Mouse (Mus musculus) lung, embryonic 14.5 days (tissue): ENCODE data around the gene Mrm2. TPM values are rescaled to one million over a fixed set of nuclear protein-coding genes. Genes with fewer than 3 reads are reported as not detected.

Source experiments
- ATAC-seq: fragments of 200-750 bp; cut with Nextera tagmentation; 2 replicates; pipeline ENCODE4 v1.8.0; 2017; ENCODE audit warnings: mild to moderate bottlenecking, moderate TSS enrichment, moderate library complexity; ENCODE audit not compliant: insufficient read depth
- DNase-seq: peaks from one replicate; pipeline ENCODE4 v3.0.0-alpha.2; 2015
- H3K27ac ChIP-seq: fragments of 300-500 bp; sonication (generic); 2 replicates; pipeline ENCODE4 v1.5.1; 2014; ENCODE audit warnings: low read depth, mild to moderate bottlenecking, moderate library complexity
- H3K27me3 ChIP-seq: fragments of 300-500 bp; sonication (generic); 2 replicates; pipeline ENCODE4 v1.6.1; 2014; ENCODE audit warnings: low read length, control low read depth; ENCODE audit not compliant: insufficient read depth
- H3K36me3 ChIP-seq: fragments of 300-500 bp; sonication (generic); 2 replicates; pipeline ENCODE4 v1.6.1; 2014; ENCODE audit warnings: control low read depth; ENCODE audit not compliant: insufficient read depth
- H3K4me1 ChIP-seq: fragments of 300-500 bp; sonication (generic); 2 replicates; pipeline ENCODE4 v1.6.1; 2014; ENCODE audit warnings: antibody characterized with exemption, control low read depth; ENCODE audit not compliant: insufficient read depth
- H3K4me2 ChIP-seq: fragments of 300-500 bp; sonication (generic); 2 replicates; pipeline ENCODE4 v1.6.1; 2014; ENCODE audit warnings: mild to moderate bottlenecking
- H3K4me3 ChIP-seq: fragments of 300-500 bp; sonication (generic); 2 replicates; pipeline ENCODE4 v1.5.1; 2014; ENCODE audit warnings: low read depth, low read length
- H3K9ac ChIP-seq: fragments of 300-500 bp; sonication (generic); 2 replicates; pipeline ENCODE4 v1.6.1; 2014
- H3K9me3 ChIP-seq: fragments of 300-500 bp; sonication (generic); 2 replicates; pipeline ENCODE4 v1.6.1; 2016; ENCODE audit warnings: low read depth, low read length, control low read depth
- CTCF ChIP-seq: IDR thresholded peaks from 2 replicates; pipeline ENCODE4 v1.5.1; 2016; ENCODE audit warnings: antibody characterized with exemption, low read depth
- WGBS: fragments of 180-500 bp; shearing (Covaris S2); extraction: QIAGEN DNeasy Blood & Tissue Kit; methylation state at CpG from one replicate; pipeline ENCODE4 v1.1.7; 2014; 5-methylcytosine and 5-hydroxymethylcytosine counted together
- polyA plus RNA-seq: library from polyadenylated mRNA; unstranded; fragments of >200 nt; fragmentation: Nextera tagmentation; extraction: Ambion mirVana; gene quantifications from 2 replicates; pipeline ENCODE4 v1.2.1, GENCODE M21; 2014

Mrm2 gene
- polyA plus RNA-seq, 1 experiment from 2014 or later: 18.3 TPM

DNA sequence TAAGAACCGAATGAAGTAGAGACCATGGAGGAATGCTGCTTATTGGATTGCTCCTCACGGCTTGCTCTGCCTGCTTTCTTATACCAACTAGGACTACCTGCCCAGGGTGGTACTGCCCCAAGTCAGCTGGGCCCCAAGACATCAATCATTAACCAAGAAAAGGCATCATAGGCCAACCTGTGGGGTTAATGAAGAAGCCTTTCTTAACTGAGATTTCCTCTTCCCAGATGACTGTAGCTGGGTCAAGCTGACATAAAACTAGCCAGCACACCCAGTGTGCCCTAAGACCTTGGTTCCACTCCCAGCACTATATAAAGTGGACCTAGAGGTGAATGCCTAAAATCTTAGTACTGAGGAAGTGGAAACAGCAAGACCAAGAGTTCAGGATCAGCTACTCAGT, 42.5 kb downstream of the Mrm2 start:
- Histone ChIP-seq H3K9me3 (no peaks in the 10 kb centered on the region), H3K4me2 (no peak overlapping the region)

DNA sequence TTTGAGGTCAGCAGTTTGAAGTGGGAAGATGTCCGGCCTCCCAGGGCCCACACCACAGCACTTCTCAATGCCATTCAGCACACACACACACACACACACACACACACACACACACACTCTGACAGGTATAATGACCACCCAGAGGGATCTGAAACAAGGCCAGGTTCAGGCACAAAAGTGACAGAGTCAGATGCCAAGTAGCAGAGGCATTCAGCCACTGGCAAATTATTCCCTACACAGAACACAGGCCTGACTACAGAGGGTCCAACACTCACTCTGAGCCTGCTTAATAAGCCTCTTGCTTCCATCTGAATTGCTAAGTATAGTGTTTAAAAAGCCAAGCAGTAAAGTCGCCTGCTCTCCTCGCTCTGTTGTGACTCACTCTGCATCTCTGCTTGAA, 43.4 kb downstream of the Mrm2 start:
- Histone ChIP-seq H3K4me1 (no peaks in the 10 kb centered on the region), H3K4me3 (no peak overlapping the region), H3K27me3 (no peaks in the 10 kb centered on the region), H3K36me3 (peaks cover 62% of the 10 kb centered on the region), H3K27ac (no peak overlapping the region), H3K9ac (no peak overlapping the region), H3K4me2 (no peak overlapping the region), H3K9me3 (no peaks in the 10 kb centered on the region)
- ATAC-seq (no peak), DNase-seq (no peak)
- TF ChIP-seq CTCF: no peak
- 90% methylated on average over 3 of the region's 3 CpGs for WGBS

More for the DNA sequence above, 42.5 kb downstream of the Mrm2 start:
- Histone ChIP-seq H3K4me1 (no peaks in the 10 kb centered on the region), H3K27ac (no peak overlapping the region), H3K9ac (no peak overlapping the region), H3K36me3 (peaks cover 67% of the 10 kb centered on the region), H3K27me3 (no peaks in the 10 kb centered on the region), H3K4me3 (no peak overlapping the region)
- 84% methylated on average over 2 of the region's 2 CpGs for WGBS
- DNase-seq: no peak
- no peak for ATAC-seq
- no peak for TF ChIP-seq CTCF

- Histone ChIP-seq H3K27ac (no peak overlapping the region), H3K4me1 (no peaks in the 10 kb centered on the region), H3K36me3 (peaks cover 46% of the 10 kb centered on the region), H3K4me2 (no peak overlapping the region), H3K9ac (no peak overlapping the region), H3K4me3 (no peak overlapping the region), H3K9me3 (no peaks in the 10 kb centered on the region), H3K27me3 (no peaks in the 10 kb centered on the region)
- no peak for TF ChIP-seq CTCF
- DNase-seq: no peak
- WGBS: 93% methylated on average over 2 of the region's 2 CpGs
- no peak for ATAC-seq
Measured at GRCm38 (mm10) chr5:140284761-140285160, 46.9 kb downstream of the Mrm2 start.

DNA sequence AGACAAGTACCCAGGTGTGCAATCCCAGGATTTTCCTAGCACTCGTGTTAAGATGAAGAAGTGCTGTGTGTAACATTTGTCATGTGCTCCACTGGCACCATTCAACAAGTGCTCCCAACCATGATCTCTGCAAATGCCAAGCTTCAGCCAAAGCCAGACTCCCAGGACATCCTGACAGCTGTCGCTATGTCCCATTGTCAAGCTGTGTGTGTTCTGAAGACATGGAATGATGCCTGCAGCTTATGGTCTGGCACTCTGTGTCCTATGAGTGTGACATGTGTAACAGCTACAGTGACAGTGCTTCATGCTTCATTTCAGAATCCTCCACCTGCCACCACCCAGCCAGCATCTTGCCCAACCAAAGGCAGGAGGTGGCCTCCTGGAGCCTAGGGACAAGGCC, 47.7 kb downstream of the Mrm2 start:
- no peak for TF ChIP-seq CTCF
- Histone ChIP-seq H3K36me3 (peaks cover 46% of the 10 kb centered on the region), H3K27me3 (no peaks in the 10 kb centered on the region), H3K4me2 (no peak overlapping the region), H3K4me1 (no peaks in the 10 kb centered on the region), H3K4me3 (no peak overlapping the region), H3K9me3 (no peaks in the 10 kb centered on the region), H3K9ac (no peak overlapping the region), H3K27ac (no peak overlapping the region)
- 87% methylated on average over 2 of the region's 2 CpGs for WGBS
- DNase-seq: no peak
- no peak for ATAC-seq

- 82% methylated on average over 3 of the region's 3 CpGs for WGBS
- DNase-seq: no peak
- TF ChIP-seq CTCF: no peak
- Histone ChIP-seq H3K9ac (no peak overlapping the region), H3K4me2 (no peak overlapping the region), H3K27me3 (no peaks in the 10 kb centered on the region), H3K36me3 (peaks cover 48% of the 10 kb centered on the region), H3K9me3 (no peaks in the 10 kb centered on the region), H3K4me1 (no peaks in the 10 kb centered on the region), H3K27ac (no peak overlapping the region), H3K4me3 (no peak overlapping the region)
- no peak for ATAC-seq
Measured at GRCm38 (mm10) chr5:140282900-140283299, 48.8 kb downstream of the Mrm2 start.

GRCm38 (mm10) chr5:140282376-140282775, 49.3 kb downstream of the Mrm2 start:
- no peak for TF ChIP-seq CTCF

GRCm38 (mm10) chr5:140280205-140280604, 51.5 kb downstream of the Mrm2 start:
- no peak overlapping the region for H3K9ac ChIP-seq
- peaks cover 40% of the 10 kb centered on the region for H3K36me3 ChIP-seq
- no peak overlapping the region for H3K4me3 ChIP-seq
- DNase-seq: no peak
- no peaks in the 10 kb centered on the region for H3K9me3 ChIP-seq
- 79% methylated on average over 9 of the region's 9 CpGs for WGBS
- no peak for TF ChIP-seq CTCF
- no peaks in the 10 kb centered on the region for H3K27me3 ChIP-seq
- ATAC-seq: no peak
- H3K4me1 ChIP-seq: no peaks in the 10 kb centered on the region
- no peak overlapping the region for H3K4me2 ChIP-seq
- no peak overlapping the region for H3K27ac ChIP-seq

More at GRCm38 (mm10) chr5:140282376-140282775, 49.3 kb downstream of the Mrm2 start:
- Histone ChIP-seq H3K9ac (no peak overlapping the region), H3K36me3 (peaks cover 45% of the 10 kb centered on the region), H3K27me3 (no peaks in the 10 kb centered on the region), H3K4me3 (no peak overlapping the region), H3K4me1 (no peaks in the 10 kb centered on the region), H3K4me2 (no peak overlapping the region), H3K9me3 (no peaks in the 10 kb centered on the region), H3K27ac (no peak overlapping the region)
- ATAC-seq (no peak), DNase-seq (peak; percentile 24)
- 73% methylated on average over 8 of the region's 8 CpGs for WGBS

Other genes with a start within 250 kb of the Mrm2 start
- 52.6 and 61.6 TPM in 2 replicates for gene Mad1l1, start 10.3 kb downstream of the Mrm2 start, polyA plus RNA-seq
- 44.2 and 47.5 TPM in 2 replicates for gene Nudt1, start 10.2 kb downstream of the Mrm2 start, polyA plus RNA-seq
- gene Snx8, start 57.4 kb upstream of the Mrm2 start, polyA plus RNA-seq: 8.3 and 9.5 TPM in 2 replicates
- 172 and 184 TPM in 2 replicates for gene Eif3b, start 87.4 kb upstream of the Mrm2 start, polyA plus RNA-seq
- gene Gm4869, start 113.7 kb upstream of the Mrm2 start, polyA plus RNA-seq: not detected in 2 replicates
- 21.5 and 22.0 TPM in 2 replicates for gene Chst12, start 173.7 kb upstream of the Mrm2 start, polyA plus RNA-seq
- gene Grifin, start 233.2 kb upstream of the Mrm2 start, polyA plus RNA-seq: not detected in 2 replicates